Mouse (Mus musculus) urinary bladder, adult 18-20 months (tissue): ENCODE measurements around the gene Rnaset2a.
"Not testable (repeated sequence)": the region's sequence is repeated elsewhere in the genome, so short reads cannot be mapped to it uniquely, and the experiment has no call there.

Experiments
- DNase-seq, 2 experiments: peaks; one replicate each; pipeline ENCODE4 v3.0.0; 2022; ENCODE audit warnings: low spot score in 2 of 2, mixed read lengths in 2 of 2

The Rnaset2a gene

DNA sequence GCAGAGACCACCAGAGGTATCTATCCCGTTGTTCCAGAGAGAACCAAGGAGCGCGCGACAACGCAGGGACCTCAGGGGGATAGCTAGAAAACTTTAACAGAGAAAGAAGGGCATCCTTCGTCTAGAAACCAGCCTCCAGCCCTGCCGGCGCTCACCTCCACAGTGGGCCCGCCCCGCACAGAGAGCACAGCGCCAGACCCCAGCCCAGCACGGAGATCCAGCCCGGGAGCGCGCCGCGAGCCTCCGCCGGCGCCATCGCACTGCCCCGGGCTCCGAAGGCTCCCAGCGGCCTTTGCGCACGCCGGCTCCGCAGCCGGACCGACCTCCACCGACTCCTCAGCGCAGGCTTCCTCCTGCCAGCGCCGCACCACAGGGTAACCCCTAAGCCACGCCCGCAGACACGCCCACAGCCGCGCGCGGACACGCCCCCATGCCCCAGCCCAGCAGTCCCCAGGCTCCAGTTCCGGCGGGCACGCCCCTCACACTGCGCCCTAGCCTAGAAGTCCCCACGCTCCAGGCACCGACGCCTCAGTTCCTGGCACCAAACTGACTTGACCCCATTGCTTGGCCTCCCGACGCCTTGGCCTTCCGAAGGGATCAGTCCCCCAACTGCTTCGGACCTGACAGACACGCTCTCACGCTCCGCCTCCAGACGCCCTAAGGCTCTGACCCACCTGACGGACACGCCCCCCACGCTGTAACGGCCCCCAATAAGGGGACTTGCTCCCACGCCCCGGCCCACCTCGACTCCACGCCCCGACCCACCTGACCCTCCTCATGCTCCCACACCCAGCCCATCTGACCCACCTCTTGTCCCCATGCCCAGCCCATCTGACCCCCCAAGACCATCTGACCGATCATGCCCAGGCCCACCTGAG lies at the start of gene Rnaset2a, which contains the start of gene Gm49673:
Rnaset2a (minus strand) TSS at position 659 of the 878 bp plus-strand sequence.
Gm49673 (minus strand) TSS at position 350 of the 878 bp plus-strand sequence.
- DNase-seq = not testable (repeated sequence)

DNA sequence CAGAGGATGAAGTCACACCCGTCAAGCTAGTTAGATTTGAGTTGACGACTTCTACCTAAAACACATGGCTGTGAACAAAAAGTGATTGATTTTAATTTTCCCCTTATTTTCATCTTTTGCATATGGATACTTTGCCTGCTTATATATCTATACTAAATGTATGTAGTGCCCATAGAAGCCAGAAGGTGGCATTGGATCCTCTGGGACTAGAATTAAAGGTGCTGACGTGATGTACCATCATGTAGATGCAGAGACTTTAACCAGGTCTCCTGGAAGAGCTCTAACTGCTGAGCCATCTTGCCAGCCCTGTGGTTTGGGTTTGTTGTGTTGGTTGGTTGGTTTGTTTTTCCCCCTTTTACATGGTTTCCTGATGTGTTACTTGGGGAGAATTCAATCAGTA lies 49.8 kb upstream of the Rnaset2a start:
- DNase-seq = no peak

DNA sequence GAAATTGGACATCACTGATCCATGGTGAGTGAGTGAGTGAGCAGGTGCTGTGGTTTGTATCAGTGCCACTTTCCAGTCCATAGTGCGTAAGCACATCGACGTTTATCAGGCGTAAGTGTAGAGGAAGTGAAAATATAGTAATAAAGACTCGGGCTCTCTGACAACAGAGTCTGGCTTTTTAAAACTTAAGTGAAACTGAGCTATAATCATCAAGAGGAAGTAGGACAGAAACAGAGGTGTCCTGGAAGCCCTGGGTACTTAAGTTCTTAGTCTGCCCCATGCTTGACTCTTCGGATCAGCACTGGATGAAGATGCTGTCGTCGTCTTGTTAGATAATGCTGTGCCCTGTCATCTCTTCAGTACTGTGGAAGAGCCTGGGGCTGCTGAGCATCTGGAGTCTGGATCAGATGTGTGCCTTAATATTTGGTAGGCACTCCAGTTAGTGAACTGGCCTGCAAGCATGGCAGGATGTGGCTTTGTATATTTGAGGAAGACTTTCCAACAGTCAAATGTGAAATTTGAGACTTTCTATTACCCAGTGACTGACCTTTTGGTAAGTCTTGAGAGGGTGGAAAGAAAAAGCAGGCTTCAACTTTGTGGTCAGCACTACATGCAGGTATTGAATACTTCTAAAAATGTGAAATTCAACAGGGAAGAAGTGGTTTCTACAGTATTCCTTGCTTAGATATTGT lies 47.9 kb upstream of the Rnaset2a start:
- no peak for DNase-seq

DNA sequence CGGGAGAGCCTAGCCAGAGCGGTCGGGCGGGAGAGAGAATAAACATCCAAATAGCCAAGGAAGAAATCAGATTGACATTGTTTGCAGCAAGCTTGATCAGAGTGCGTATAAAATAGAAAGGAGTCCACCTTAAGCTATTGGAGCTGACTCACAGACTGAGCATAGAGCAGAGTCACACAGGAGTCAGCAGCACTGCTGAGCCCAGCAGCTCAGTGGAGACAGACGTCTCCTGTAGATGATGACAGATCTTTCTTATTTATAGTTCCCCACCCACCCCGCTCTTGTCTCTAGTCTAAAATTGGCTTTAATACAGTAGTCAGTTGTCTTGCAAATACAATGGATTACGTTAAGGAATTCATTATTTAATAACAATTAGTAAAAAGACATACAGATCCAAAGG lies 45.8 kb upstream of the Rnaset2a start:
- no peak for DNase-seq

DNA sequence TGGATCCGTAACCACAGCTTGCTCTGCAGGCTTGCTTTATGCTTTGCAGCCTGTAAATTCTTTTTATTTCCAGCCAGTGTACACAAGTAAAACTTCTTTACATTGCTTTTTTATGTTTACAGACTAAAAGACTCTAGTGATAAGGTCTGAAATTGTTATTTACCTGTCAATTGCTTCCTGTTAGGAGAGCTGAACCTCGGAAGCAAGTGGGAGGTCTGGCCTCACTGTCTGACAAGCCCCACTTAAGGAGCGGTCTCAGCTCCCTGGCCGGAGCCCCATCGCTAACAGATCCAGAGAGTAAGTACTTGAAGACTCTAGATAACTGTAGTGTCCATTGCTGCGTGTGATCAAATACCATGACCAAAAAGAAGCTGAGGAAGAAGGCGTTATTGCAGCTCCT lies 36.3 kb upstream of the Rnaset2a start:
- DNase-seq = no peak

DNA sequence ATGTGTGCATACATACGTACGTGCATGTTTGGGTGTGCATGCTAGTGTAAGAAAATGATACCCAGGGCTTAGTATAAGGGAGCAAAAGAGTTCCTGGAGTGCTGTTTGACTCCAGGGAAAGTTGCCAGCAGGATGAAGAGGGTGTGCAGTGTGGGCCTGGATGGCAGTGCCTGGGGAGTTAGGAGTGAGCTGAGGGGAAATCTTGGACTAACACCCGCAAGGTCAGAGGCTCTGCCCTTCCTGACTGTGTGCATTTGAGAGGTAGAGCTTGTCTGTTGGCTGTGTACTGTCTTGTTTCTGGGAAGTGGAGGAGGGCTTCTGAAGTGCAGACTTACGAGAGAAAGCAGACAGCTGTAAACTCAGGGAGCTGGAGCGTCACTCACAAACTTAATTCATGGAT lies 35.9 kb upstream of the Rnaset2a start:
- no peak for DNase-seq

DNA sequence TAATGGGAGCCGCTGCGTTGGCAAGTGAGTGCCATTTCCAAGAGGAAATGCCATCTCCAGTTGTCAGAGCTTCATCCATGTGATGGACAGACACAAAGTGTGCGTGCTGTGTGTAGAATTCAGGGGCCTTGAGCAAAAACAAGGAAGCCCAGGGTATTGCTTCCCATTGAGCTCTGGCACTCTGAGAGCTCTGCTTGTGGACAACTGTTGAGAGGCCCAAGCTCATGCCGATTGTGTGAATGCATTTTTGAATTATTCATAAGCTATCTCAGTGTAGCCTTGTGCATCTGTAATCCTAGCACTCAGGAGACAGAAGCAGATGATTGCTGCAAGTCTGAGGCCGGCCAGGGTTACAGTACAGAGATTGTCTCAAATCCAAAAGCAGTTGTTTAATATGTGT lies 29.2 kb upstream of the Rnaset2a start:
- DNase-seq = no peak

DNA sequence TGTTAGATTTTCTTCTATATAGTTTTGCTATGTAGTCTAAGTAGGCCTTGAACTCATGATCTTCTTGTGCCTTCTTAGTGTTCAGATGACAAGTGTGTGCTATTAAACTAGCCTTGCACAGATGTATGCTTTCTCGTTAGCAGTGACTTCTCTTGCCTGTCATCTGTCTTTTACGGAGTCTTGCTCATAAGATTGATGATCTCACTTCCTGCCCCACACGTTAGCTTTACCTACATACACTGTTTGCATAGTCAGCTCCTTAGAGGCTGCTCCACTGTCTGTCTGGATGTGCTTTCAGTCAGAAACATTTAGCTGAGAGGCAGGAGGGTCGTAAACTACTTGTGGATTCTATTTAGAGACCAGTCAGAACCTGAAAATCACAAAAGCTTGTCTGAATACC lies 23.2 kb upstream of the Rnaset2a start:
- DNase-seq = no peak

DNA sequence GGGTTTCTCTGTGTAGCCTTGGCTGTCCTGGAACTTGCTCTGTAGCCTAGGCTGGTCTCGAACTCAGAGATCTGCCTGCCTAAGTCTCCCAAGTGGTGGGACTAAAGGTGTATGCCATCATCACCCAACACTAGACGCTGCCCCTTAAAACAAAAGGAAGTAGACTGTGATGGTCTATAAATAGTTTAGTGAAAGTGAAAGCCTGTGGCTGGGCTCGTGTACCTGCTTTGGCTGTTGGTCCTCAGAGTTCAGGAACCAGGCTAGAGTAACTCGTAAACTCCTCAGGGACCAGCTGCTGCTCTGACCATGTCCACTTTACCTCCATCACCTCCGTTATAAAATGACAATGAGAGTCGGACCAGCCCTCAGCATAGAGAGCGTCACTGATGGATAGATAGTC lies 22.4 kb upstream of the Rnaset2a start:
- DNase-seq = no peak

DNA sequence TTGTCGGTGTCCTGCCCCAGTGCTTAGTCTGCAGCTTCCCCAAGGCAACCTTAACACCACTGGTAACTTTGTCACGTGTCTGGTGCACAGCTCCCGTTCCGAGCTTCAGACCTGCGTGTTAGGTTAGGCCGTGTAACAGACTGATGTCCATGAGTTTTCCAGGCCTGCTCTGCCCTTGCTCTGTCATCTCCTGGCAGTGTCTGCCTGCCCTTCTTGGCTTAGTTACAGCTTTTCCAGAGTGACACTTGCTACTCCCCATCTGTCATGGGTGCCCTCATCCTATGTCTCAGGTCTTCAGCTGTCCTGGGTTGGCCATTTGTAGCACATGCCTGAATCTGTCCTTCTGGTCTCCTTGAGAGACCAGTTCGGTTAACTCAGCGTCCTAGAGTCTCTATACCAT lies 19.5 kb upstream of the Rnaset2a start:
- DNase-seq = not testable (repeated sequence)

DNA sequence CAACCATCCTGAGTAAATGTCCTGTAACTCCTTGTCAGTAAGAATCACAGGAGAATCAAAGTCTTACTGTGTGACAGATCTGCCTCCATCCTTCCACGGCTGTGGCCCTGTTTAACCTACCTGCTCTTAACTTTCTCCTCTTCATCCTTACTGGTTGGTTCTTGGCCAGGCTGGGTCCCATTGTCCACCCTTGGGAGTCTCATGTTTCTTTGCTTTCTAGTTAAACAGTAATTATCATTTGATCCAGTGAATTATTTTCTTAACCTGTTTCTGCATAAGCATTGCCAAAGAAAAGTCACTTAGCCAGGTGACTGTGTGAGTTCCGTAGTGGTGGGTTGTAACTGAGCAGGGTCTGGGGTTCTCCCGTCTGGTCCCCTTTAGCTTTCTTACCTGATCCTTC lies 18.6 kb upstream of the Rnaset2a start:
- DNase-seq = not testable (repeated sequence)

DNA sequence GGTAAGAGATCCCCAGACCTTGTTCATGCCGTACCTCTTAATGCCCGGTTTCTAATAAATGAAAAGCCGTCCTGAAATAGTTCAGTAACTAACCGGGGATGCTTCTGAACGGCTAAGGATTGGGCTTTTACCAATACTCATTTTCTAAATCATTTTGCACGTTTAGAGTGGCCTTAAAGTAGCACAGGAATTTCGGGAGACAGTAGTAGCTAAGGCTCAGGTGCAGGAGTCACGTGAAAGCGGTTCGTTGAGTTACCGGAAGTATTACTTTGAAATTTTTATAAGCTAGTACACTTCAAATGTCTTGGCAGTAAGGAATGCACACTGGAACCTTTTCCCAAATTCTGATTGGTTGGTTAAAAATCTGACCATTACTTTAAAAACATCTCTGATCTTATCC lies 18.1 kb upstream of the Rnaset2a start:
- not testable (repeated sequence) for DNase-seq

DNA sequence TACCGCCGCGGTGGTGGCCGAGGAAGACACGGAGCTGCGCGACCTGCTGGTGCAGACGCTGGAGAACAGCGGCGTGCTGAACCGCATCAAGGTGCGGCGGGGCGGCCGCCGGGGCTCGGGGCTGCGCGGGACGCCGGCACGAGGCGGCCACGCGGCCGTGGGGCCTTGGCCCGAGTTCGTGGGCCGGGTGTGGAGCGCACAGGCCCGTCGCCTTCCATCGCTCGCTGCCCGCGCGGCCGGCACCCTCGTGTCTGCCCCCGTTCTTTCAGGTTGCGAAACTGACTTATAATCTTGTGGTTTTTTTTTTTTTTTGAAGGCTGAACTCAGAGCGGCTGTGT lies 17.7 kb upstream of the Rnaset2a start:
- peak in 1 of 2 experiments; percentile 58 for DNase-seq

DNA sequence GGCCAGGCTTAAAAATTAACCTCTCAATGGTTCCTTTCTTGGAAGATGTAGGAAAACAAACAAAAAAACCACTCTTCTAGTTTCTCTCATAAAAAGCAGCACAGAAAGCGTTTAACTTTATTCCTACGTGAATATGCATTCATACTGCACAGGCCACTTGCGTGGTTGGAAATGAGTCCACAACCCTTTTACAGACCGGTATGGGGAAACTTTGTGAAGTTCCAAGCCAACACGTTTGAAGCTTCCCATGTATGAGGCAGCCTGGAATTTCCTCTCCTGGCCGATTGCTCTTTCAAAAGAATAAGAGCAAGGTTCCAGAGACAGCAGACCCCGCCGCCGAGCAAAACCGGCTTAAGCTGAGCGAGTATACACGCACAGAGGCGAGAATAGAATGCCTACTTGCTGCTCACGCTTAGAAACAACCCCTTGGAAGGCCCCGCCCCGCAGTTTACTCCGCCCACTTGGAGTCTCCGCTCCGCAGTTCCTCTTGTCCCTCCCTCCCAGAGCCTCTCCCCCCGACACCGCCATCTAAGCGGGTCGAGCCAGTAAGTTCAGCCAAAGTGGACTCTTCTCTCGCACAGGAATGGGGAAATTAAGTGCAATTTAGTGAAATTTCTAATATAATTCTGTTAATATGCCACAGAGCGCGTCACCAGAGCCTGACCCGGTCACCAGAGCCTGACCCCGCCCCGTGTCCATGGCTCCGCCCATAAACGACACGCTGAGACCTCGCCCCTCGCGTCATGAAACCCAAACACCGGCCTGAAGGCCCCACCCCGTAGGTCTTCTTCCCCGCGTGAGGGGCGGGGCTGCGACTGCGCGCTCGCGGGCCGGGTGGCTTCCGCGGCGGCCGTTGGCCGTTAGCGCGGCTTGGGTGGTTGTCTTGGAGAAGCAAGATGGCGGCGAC lies 17.1 kb upstream of the Rnaset2a start, which contains the start of gene Fgfr1op:
Fgfr1op (plus strand) TSS at position 801 of the 907 bp plus-strand sequence.
- peak; percentile 50 to 82 for DNase-seq

DNA sequence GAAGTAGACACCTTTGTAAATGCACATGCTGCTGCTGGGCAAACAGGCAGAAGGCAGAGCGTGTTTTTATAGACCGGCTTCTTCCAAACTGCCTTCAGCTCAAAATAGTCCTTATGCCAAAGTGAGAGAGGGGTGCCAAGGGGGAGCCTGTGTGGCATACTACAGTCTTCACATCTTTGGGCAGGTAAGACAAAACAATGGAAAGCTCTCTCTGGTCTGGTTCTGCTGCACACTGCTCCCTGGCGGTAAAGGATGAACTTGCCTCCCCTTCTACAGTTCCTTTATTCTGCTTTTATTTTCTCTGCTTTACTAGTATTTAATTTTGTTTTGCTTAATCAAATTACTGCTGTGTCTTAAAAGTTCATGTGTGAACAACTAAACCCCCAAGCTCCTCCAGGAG lies 13.1 kb upstream of the Rnaset2a start:
- not testable (repeated sequence) for DNase-seq

DNA sequence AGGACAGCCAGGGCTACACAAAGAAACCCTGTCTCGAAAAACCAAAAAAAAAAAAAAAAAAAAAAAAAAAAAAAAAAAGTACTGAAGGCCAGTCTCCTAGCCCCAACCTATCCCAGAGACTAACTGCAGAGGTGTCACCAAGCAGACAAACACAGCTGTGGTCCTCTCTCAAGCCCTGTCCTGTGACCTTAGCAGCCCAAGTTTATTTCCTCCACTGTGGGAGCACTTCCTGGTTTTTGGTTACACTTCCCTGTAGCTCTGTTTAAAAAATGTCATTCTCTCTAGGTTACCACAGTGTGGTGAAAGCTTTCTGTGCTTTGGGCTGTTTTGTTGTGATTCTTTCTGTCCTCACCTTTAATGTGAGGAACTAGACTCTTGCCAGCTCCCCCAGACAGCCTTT lies 10.7 kb upstream of the Rnaset2a start:
- not testable (repeated sequence) for DNase-seq

DNA sequence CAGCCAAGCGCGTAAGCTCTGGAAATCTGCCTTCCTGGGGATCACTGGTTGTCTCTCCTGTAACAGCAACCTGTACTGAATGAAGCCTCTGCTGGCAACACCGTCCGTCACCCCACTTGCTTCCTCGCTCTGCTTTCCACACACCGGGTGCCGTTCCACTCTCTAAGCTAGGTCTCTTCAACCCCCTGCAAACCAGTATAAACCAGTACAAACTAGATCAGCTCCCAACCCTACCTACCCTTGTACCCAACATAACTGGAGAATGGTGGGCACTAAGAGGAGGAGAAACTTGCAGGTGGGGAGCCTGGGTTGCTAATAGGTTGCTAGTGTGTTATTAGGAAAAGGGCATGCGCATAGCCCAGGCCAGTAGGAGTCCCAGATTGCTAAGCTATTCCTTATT lies 8.1 kb upstream of the Rnaset2a start:
- not testable (repeated sequence) for DNase-seq

DNA sequence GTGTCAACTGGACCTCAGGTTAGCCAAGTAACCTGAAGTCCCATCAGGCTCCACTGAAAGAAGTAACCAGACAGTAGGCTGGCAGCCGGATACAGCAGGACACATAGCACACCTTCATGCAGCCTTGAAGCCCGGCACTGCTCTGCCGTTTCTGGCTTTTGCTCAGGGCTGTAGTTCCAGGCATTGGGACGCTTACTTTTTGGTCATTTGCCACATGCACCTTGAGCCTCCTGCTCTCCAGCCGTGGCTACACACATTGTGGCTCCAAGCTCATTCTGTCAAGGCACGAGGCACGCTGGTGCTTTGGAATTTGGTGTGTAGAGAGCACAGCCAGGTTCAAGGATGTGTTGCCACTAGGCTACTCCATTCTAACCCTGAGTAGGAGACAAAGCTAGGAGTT lies 7.1 kb upstream of the Rnaset2a start:
- DNase-seq = not testable (repeated sequence)

DNA sequence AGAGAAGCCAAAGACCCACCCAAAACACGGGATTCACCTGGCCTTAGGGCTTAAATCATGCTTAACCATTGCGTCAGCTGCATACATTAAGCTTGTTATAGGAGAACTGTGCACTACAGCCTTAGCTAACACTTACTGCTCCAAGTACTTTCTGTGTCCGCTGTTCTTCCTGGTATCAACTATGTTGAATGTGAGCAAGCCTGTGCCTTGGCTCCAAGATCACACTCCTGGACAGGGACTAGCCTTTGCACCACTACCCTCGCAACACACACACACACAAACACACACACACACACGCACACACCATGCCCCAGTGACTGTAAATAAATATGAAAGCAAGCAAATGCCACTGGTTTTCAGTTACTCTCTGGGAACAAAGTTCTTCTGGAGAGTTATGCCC lies 966 bp downstream of the Rnaset2a start:
- not testable (repeated sequence) for DNase-seq

DNA sequence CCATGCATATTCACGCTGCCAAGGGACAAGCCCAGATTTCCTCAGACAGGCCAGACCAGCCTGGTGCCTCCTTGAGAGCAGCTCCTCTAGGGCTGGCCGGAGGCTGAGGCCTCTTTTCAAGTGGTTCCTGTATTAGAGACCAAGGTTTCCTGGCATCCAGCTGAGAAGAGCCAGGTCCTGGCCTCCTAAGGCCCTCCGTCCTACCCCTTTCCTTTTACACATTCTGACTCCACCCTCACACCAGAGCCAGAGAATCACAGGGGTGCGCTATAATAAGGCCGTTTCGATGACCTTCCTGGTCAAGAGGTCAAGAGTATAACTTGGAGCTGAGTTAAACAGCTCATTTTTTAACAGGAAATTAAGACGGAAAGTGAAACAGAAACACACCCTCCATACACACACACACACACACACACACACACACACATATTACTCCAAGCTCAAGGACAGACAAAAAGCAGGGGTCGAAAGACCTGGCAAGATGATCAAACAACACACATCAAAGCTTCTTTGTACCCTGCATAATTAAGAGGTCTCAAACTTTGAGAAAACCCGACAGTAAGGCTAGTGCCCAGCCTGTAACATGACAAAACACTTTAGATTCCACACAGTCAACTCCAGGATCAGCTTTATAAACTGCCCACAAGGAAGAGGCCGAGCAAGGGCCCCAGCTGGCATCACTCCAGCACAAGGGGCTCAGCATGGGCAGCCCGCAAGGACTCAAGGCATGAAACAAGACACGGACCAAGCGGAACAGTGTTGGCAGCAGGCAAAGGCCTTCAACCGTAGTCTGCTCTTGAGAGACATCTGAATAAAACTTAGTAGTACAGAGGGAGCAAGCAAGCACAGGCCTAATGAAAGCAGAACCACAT lies 3.9 kb downstream of the Rnaset2a start:
- DNase-seq = not testable (repeated sequence)

DNA sequence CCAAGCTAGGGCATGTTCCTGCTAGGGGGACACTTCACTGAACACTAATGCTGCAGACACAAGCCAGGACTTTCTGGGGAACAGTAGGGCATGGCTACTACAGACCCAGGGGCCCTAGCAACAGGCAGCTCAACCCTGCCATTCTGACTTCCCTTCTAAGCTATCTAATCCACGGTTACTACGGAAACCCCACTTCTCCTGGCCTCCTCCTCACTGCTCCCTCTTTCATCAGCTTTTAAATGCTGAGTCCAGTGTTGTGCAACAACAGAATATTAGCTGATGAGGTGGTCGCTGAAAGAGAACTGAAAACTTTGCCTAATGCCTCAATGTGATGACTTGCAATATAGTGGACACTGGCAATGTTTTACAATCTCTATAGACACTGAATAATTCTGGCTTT lies 7.7 kb downstream of the Rnaset2a start:
- not testable (repeated sequence) for DNase-seq
